Mouse (Mus musculus) MEL (cell line): ENCODE measurements at regions not wholly inside any gene's neighbourhood (a gene's known extent, or its start where the extent isn't known, plus 50 kb on each side); places are given as distances from the start of the nearest gene placed in this dataset.

Experiments used
- CTCF ChIP-seq, 3 experiments: IDR thresholded peaks in 2 of 3; conservative IDR thresholded peaks in 1 of 3; 2 replicates each; pipeline ENCODE4 v1.5.1; 2011 to 2012; ENCODE audit warnings: low read length in 3 of 3, low read depth in 2 of 3, mild to moderate bottlenecking in 2 of 3, improper control_type of control experiment in 1 of 3, inconsistent platforms in 1 of 3, mixed read lengths in 1 of 3, moderate library complexity in 1 of 3; ENCODE audit not compliant: control insufficient read depth in 1 of 3, insufficient read depth in 1 of 3, poor library complexity in 1 of 3, severe bottlenecking in 1 of 3
- E2F4 ChIP-seq: IDR thresholded peaks from 2 replicates; pipeline ENCODE4 v1.6.1; 2011; ENCODE audit warnings: low read depth, low read length, improper control_type of control experiment, borderline replicate concordance
- ELF1 ChIP-seq: IDR thresholded peaks from 2 replicates; pipeline ENCODE4 v1.6.1; 2014; ENCODE audit warnings: low read depth, mild to moderate bottlenecking, inconsistent platforms, low read length, improper control_type of control experiment, moderate library complexity
- GABPA ChIP-seq: IDR thresholded peaks from 2 replicates; pipeline ENCODE4 v1.6.1; 2012; ENCODE audit warnings: low read depth, mild to moderate bottlenecking, inconsistent platforms, low read length, improper control_type of control experiment, moderate library complexity
- HCFC1 ChIP-seq: IDR thresholded peaks from 2 replicates; pipeline ENCODE4 v1.6.1; 2012; ENCODE audit warnings: low read depth, mild to moderate bottlenecking, inconsistent platforms, low read length, improper control_type of control experiment, moderate library complexity
- MAFK ChIP-seq: IDR thresholded peaks from 2 replicates; pipeline ENCODE4 v1.6.1; 2011; ENCODE audit warnings: low read depth, mild to moderate bottlenecking, low read length, improper control_type of control experiment, borderline replicate concordance
- MAX ChIP-seq: IDR thresholded peaks from 2 replicates; pipeline ENCODE4 v1.6.1; 2011; ENCODE audit warnings: low read length, improper control_type of control experiment
- POLR2A ChIP-seq, 2 experiments: IDR thresholded peaks; 2 replicates each; pipeline ENCODE4 v1.6.1; 2011 to 2012; ENCODE audit warnings: low read length in 2 of 2, mild to moderate bottlenecking in 2 of 2, control low read depth in 1 of 2, improper control_type of control experiment in 1 of 2, low read depth in 1 of 2, moderate library complexity in 1 of 2; ENCODE audit not compliant: control insufficient read depth in 1 of 2, insufficient read depth in 1 of 2, poor library complexity in 1 of 2
- POLR2AphosphoS2 ChIP-seq: IDR thresholded peaks from 2 replicates; pipeline ENCODE4 v1.6.1; 2011; ENCODE audit warnings: low read length, improper control_type of control experiment
- RAD21 ChIP-seq: IDR thresholded peaks from 2 replicates; pipeline ENCODE4 v1.6.1; 2011; ENCODE audit warnings: mild to moderate bottlenecking, low read depth, low read length, improper control_type of control experiment
- TAL1 ChIP-seq: IDR thresholded peaks from 2 replicates; pipeline ENCODE4 v1.6.1; 2012; ENCODE audit warnings: mild to moderate bottlenecking, inconsistent platforms, low read length, moderate library complexity, mixed read lengths
- USF2 ChIP-seq, 2 experiments: IDR thresholded peaks; 2 replicates each; pipeline ENCODE4 v1.6.1; 2011 to 2012; ENCODE audit warnings: improper control_type of control experiment in 2 of 2, low read length in 2 of 2, borderline replicate concordance in 1 of 2, inconsistent platforms in 1 of 2, low read depth in 1 of 2, mild to moderate bottlenecking in 1 of 2; ENCODE audit not compliant: insufficient read depth in 1 of 2
- ZKSCAN1 ChIP-seq: IDR thresholded peaks from 2 replicates; pipeline ENCODE4 v1.6.1; 2012; ENCODE audit warnings: low read depth, mild to moderate bottlenecking, inconsistent platforms, low read length, improper control_type of control experiment, moderate library complexity

DNA sequence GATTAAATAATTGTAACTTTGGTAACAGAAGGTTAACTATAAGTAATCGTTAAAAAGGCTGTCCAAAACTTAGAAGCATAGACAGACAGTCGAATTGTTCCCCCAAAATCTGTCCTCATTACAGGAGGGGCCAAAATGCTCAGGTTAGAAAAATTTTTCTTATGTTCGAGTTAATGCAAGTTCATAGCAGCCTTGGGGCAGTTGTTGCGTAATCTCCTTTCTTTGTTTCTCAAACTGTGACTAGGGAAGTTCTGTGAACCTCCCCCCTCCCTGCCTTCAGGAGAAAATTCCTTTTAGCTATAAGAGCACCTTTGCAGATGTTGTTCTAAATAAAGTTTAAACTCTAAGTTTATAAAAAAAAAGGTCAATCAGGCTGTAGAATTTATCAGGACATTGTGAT is 198.9 kb upstream of the Cntn5 start:
- TF ChIP-seq MAFK (no peak), CTCF (IDR thresholded peaks at IDR 0.05 in 2 of 3, conservative IDR thresholded peaks at IDR 0.05 in 1 of 3; ENCODE audit: control insufficient read depth in 1 of 3, insufficient read depth in 1 of 3, low read depth in 2 of 3, low read length in 3 of 3, poor library complexity in 1 of 3, severe bottlenecking in 1 of 3) (no peak), GABPA (no peak), HCFC1 (no peak), RAD21 (no peak), POLR2A (IDR thresholded peaks at IDR 0.05; ENCODE audit: control insufficient read depth in 1 of 2, insufficient read depth in 1 of 2, low read depth in 1 of 2, low read length in 2 of 2, poor library complexity in 1 of 2) (no peak), ELF1 (no peak), POLR2AphosphoS2 (no peak), MAX (no peak), TAL1 (no peak), ZKSCAN1 (no peak), USF2 (IDR thresholded peaks at IDR 0.05; ENCODE audit: borderline replicate concordance in 1 of 2, insufficient read depth in 1 of 2, low read depth in 1 of 2, low read length in 2 of 2) (no peak), E2F4 (no peak)
